Mouse (Mus musculus): ENCODE results near the gene Lmf1. TPM values are rescaled to one million over a fixed set of nuclear protein-coding genes. Genes with fewer than 3 reads are reported as not detected.

The Lmf1 gene
- polyA plus RNA-seq, 1 experiment: 10.9 TPM

GRCm38 (mm10) chr17:25626196-25627043, 47.5 kb downstream of the Lmf1 start:
- 65% methylated on average over 20 of the region's 20 CpGs for WGBS
- H3K27me3 ChIP-seq (ENCODE audit: control insufficient read depth, insufficient read depth, low read length): no peaks in the 10 kb centered on the region
- H3K4me1 ChIP-seq (ENCODE audit: control insufficient read depth, insufficient read depth, insufficient read length, low read length): no peaks in the 10 kb centered on the region
- H3K27ac ChIP-seq (ENCODE audit: insufficient read depth, low read depth, low read length): no peak overlapping the region
- no peaks in the 10 kb centered on the region for H3K36me3 ChIP-seq (ENCODE audit: control insufficient read depth, insufficient read depth, low read length)
- no peak overlapping the region for H3K4me3 ChIP-seq (ENCODE audit: low read depth, low read length)
- TF ChIP-seq CTCF (IDR thresholded peaks at IDR 0.05; ENCODE audit: extremely low read depth, insufficient read length, insufficient replicate concordance, low read depth, low read length): no peak

- 90% methylated on average over 5 of the region's 5 CpGs for WGBS
- H3K4me3 ChIP-seq (ENCODE audit: low read depth, low read length): no peak overlapping the region
- TF ChIP-seq POLR2A (IDR thresholded peaks at IDR 0.05; ENCODE audit: low read depth, low read length): no peak
- TF ChIP-seq CTCF (IDR thresholded peaks at IDR 0.05; ENCODE audit: extremely low read depth, insufficient read length, insufficient replicate concordance, low read depth, low read length): no peak
Measured at GRCm38 (mm10) chr17:25630313-25630712, 51.4 kb downstream of the Lmf1 start.

GRCm38 (mm10) chr17:25634070-25634469, 55.2 kb downstream of the Lmf1 start:
- no peaks in the 10 kb centered on the region for H3K27me3 ChIP-seq (ENCODE audit: control insufficient read depth, insufficient read depth, low read length)
- peaks cover 4% of the 10 kb centered on the region; the same call in 1 of the 2 replicates for H3K36me3 ChIP-seq (ENCODE audit: control insufficient read depth, insufficient read depth, low read length)
- H3K4me1 ChIP-seq (ENCODE audit: control insufficient read depth, insufficient read depth, insufficient read length, low read length): no peaks in the 10 kb centered on the region
- no peak overlapping the region for H3K4me3 ChIP-seq (ENCODE audit: low read depth, low read length)
- no peak for TF ChIP-seq CTCF (IDR thresholded peaks at IDR 0.05; ENCODE audit: extremely low read depth, insufficient read length, insufficient replicate concordance, low read depth, low read length)
- no peak for TF ChIP-seq POLR2A (IDR thresholded peaks at IDR 0.05; ENCODE audit: low read depth, low read length)
- WGBS: 57% methylated on average over 10 of the region's 10 CpGs
- H3K27ac ChIP-seq (ENCODE audit: insufficient read depth, low read depth, low read length): no peak overlapping the region

More at GRCm38 (mm10) chr17:25630313-25630712, 51.4 kb downstream of the Lmf1 start:
- Histone ChIP-seq H3K36me3 (ENCODE audit: control insufficient read depth, insufficient read depth, low read length) (peaks cover 4% of the 10 kb centered on the region; the same call in 1 of the 2 replicates), H3K27ac (ENCODE audit: insufficient read depth, low read depth, low read length) (no peak overlapping the region), H3K27me3 (ENCODE audit: control insufficient read depth, insufficient read depth, low read length) (no peaks in the 10 kb centered on the region), H3K4me1 (ENCODE audit: control insufficient read depth, insufficient read depth, insufficient read length, low read length) (no peaks in the 10 kb centered on the region)

- no peak for TF ChIP-seq POLR2A (IDR thresholded peaks at IDR 0.05; ENCODE audit: low read depth, low read length)
- TF ChIP-seq CTCF (IDR thresholded peaks at IDR 0.05; ENCODE audit: extremely low read depth, insufficient read length, insufficient replicate concordance, low read depth, low read length): no peak
- WGBS: 38% methylated on average over 8 of the region's 8 CpGs
Measured at GRCm38 (mm10) chr17:25635387-25635786, 56.5 kb downstream of the Lmf1 start.

GRCm38 (mm10) chr17:25635806-25636205, 56.9 kb downstream of the Lmf1 start:
- 80% methylated on average over 5 of the region's 5 CpGs for WGBS
- Histone ChIP-seq H3K4me1 (ENCODE audit: control insufficient read depth, insufficient read depth, insufficient read length, low read length) (no peaks in the 10 kb centered on the region), H3K27me3 (ENCODE audit: control insufficient read depth, insufficient read depth, low read length) (no peaks in the 10 kb centered on the region), H3K27ac (ENCODE audit: insufficient read depth, low read depth, low read length) (no peak overlapping the region), H3K4me3 (ENCODE audit: low read depth, low read length) (no peak overlapping the region), H3K36me3 (ENCODE audit: control insufficient read depth, insufficient read depth, low read length) (peaks cover 4% of the 10 kb centered on the region; the same call in 1 of the 2 replicates)
- TF ChIP-seq CTCF (IDR thresholded peaks at IDR 0.05; ENCODE audit: extremely low read depth, insufficient read length, insufficient replicate concordance, low read depth, low read length) (no peak), POLR2A (IDR thresholded peaks at IDR 0.05; ENCODE audit: low read depth, low read length) (no peak)

More at GRCm38 (mm10) chr17:25635387-25635786, 56.5 kb downstream of the Lmf1 start:
- Histone ChIP-seq H3K4me1 (ENCODE audit: control insufficient read depth, insufficient read depth, insufficient read length, low read length) (no peaks in the 10 kb centered on the region), H3K4me3 (ENCODE audit: low read depth, low read length) (no peak overlapping the region), H3K27me3 (ENCODE audit: control insufficient read depth, insufficient read depth, low read length) (no peaks in the 10 kb centered on the region), H3K27ac (ENCODE audit: insufficient read depth, low read depth, low read length) (no peak overlapping the region), H3K36me3 (ENCODE audit: control insufficient read depth, insufficient read depth, low read length) (peaks cover 4% of the 10 kb centered on the region; the same call in 1 of the 2 replicates)

GRCm38 (mm10) chr17:25637986-25638385, 59.1 kb downstream of the Lmf1 start:
- H3K27ac ChIP-seq (ENCODE audit: insufficient read depth, low read depth, low read length): no peak overlapping the region
- H3K27me3 ChIP-seq (ENCODE audit: control insufficient read depth, insufficient read depth, low read length): no peaks in the 10 kb centered on the region
- H3K36me3 ChIP-seq (ENCODE audit: control insufficient read depth, insufficient read depth, low read length): peaks cover 4% of the 10 kb centered on the region; the same call in 1 of the 2 replicates
- H3K4me3 ChIP-seq (ENCODE audit: low read depth, low read length): no peak overlapping the region
- 62% methylated on average over 7 of the region's 7 CpGs for WGBS
- TF ChIP-seq POLR2A (IDR thresholded peaks at IDR 0.05; ENCODE audit: low read depth, low read length): no peak
- TF ChIP-seq CTCF (IDR thresholded peaks at IDR 0.05; ENCODE audit: extremely low read depth, insufficient read length, insufficient replicate concordance, low read depth, low read length): no peak
- no peaks in the 10 kb centered on the region for H3K4me1 ChIP-seq (ENCODE audit: control insufficient read depth, insufficient read depth, insufficient read length, low read length)

GRCm38 (mm10) chr17:25638442-25638841, 59.6 kb downstream of the Lmf1 start:
- no peaks in the 10 kb centered on the region for H3K4me1 ChIP-seq (ENCODE audit: control insufficient read depth, insufficient read depth, insufficient read length, low read length)
- no peak overlapping the region for H3K27ac ChIP-seq (ENCODE audit: insufficient read depth, low read depth, low read length)
- TF ChIP-seq CTCF (IDR thresholded peaks at IDR 0.05; ENCODE audit: extremely low read depth, insufficient read length, insufficient replicate concordance, low read depth, low read length): no peak
- TF ChIP-seq POLR2A (IDR thresholded peaks at IDR 0.05; ENCODE audit: low read depth, low read length): no peak
- no peaks in the 10 kb centered on the region for H3K27me3 ChIP-seq (ENCODE audit: control insufficient read depth, insufficient read depth, low read length)
- H3K4me3 ChIP-seq (ENCODE audit: low read depth, low read length): no peak overlapping the region
- WGBS: 60% methylated on average over 4 of the region's 4 CpGs
- peaks cover 4% of the 10 kb centered on the region; the same call in 1 of the 2 replicates for H3K36me3 ChIP-seq (ENCODE audit: control insufficient read depth, insufficient read depth, low read length)
